Mouse (Mus musculus): ENCODE results near the gene Wap. TPM values are rescaled to one million over a fixed set of nuclear protein-coding genes. Genes with fewer than 3 reads are reported as not detected.
"Not testable (repeated sequence)": the region's sequence is repeated elsewhere in the genome, so short reads cannot be mapped to it uniquely, and the experiment has no call there.

Gene Wap
- polyA plus RNA-seq, 1 experiment from 2014 or later = not detected

- no peaks in the 10 kb centered on the region for H3K36me3 ChIP-seq (ENCODE audit: control insufficient read depth, insufficient read depth, low read length)
- H3K4me3 ChIP-seq (ENCODE audit: low read depth, low read length) = no peak overlapping the region
- WGBS = 54% methylated on average over 2 of the region's 2 CpGs
- no peaks in the 10 kb centered on the region for H3K4me1 ChIP-seq (ENCODE audit: control insufficient read depth, insufficient read depth, low read length)
- ATAC-seq (ENCODE audit: insufficient read depth, low FRiP score, low TSS enrichment) = no peak
- no peak overlapping the region for H3K4me2 ChIP-seq (ENCODE audit: low read depth)
- H3K27me3 ChIP-seq (ENCODE audit: control insufficient read depth, insufficient read depth, low read length) = no peaks in the 10 kb centered on the region
- DNase-seq (ENCODE audit: low spot score) = no peak
- no peak overlapping the region for H3K27ac ChIP-seq (ENCODE audit: low read depth, low read length)
- H3K9ac ChIP-seq (ENCODE audit: low read length) = no peak overlapping the region
- H3K9me3 ChIP-seq (ENCODE audit: control insufficient read depth, low read length) = no peaks in the 10 kb centered on the region
These were observed 31.6 kb upstream of the Wap start for GRCm38 (mm10) chr11:6670044-6670443.

- Histone ChIP-seq H3K27me3 (ENCODE audit: control insufficient read depth, insufficient read depth, low read length) (no peaks in the 10 kb centered on the region), H3K4me3 (ENCODE audit: low read depth, low read length) (no peak overlapping the region), H3K27ac (ENCODE audit: low read depth, low read length) (no peak overlapping the region), H3K36me3 (ENCODE audit: control insufficient read depth, insufficient read depth, low read length) (no peaks in the 10 kb centered on the region), H3K4me1 (ENCODE audit: control insufficient read depth, insufficient read depth, low read length) (no peaks in the 10 kb centered on the region), H3K4me2 (ENCODE audit: low read depth) (no peak overlapping the region), H3K9me3 (ENCODE audit: control insufficient read depth, low read length) (no peaks in the 10 kb centered on the region), H3K9ac (ENCODE audit: low read length) (no peak overlapping the region)
- 36% methylated on average over 9 of the region's 9 CpGs for WGBS
- no peak for DNase-seq (ENCODE audit: low spot score)
- no peak for ATAC-seq (ENCODE audit: insufficient read depth, low FRiP score, low TSS enrichment)
These were observed 30.6 kb upstream of the Wap start for GRCm38 (mm10) chr11:6669041-6669440.

- H3K9me3 ChIP-seq (ENCODE audit: control insufficient read depth, low read length) = no peaks in the 10 kb centered on the region
- no peak overlapping the region for H3K27ac ChIP-seq (ENCODE audit: low read depth, low read length)
- no peaks in the 10 kb centered on the region for H3K36me3 ChIP-seq (ENCODE audit: control insufficient read depth, insufficient read depth, low read length)
- no peak overlapping the region for H3K4me2 ChIP-seq (ENCODE audit: low read depth)
- DNase-seq (ENCODE audit: low spot score) (no peak), ATAC-seq (ENCODE audit: insufficient read depth, low FRiP score, low TSS enrichment) (no peak)
- no peak overlapping the region for H3K4me3 ChIP-seq (ENCODE audit: low read depth, low read length)
- WGBS = 89% methylated on average over 2 of the region's 2 CpGs
- 0 out of 2 replicates have a peak, but pooled peaks cover 1% of the 10 kb centered on the region for H3K4me1 ChIP-seq (ENCODE audit: control insufficient read depth, insufficient read depth, low read length)
- H3K9ac ChIP-seq (ENCODE audit: low read length) = no peak overlapping the region
- H3K27me3 ChIP-seq (ENCODE audit: control insufficient read depth, insufficient read depth, low read length) = no peaks in the 10 kb centered on the region
These were observed 28.2 kb upstream of the Wap start for GRCm38 (mm10) chr11:6666634-6667033.

- H3K36me3 ChIP-seq (ENCODE audit: control insufficient read depth, insufficient read depth, low read length) = no peaks in the 10 kb centered on the region
- no peak for ATAC-seq (ENCODE audit: insufficient read depth, low FRiP score, low TSS enrichment)
- no peak for DNase-seq (ENCODE audit: low spot score)
- no peak overlapping the region for H3K4me3 ChIP-seq (ENCODE audit: low read depth, low read length)
- H3K4me2 ChIP-seq (ENCODE audit: low read depth) = no peak overlapping the region
- 49% methylated on average over 14 of the region's 14 CpGs for WGBS
- H3K27ac ChIP-seq (ENCODE audit: low read depth, low read length) = no peak overlapping the region
- H3K4me1 ChIP-seq (ENCODE audit: control insufficient read depth, insufficient read depth, low read length) = 0 out of 2 replicates have a peak, but pooled peaks cover 10% of the 10 kb centered on the region
- no peaks in the 10 kb centered on the region for H3K9me3 ChIP-seq (ENCODE audit: control insufficient read depth, low read length)
- H3K9ac ChIP-seq (ENCODE audit: low read length) = no peak overlapping the region; the same call in 1 of the 2 replicates
- H3K27me3 ChIP-seq (ENCODE audit: control insufficient read depth, insufficient read depth, low read length) = no peaks in the 10 kb centered on the region
These were observed 22.8 kb upstream of the Wap start for GRCm38 (mm10) chr11:6661206-6661605.

GRCm38 (mm10) chr11:6658271-6658670 is 19.8 kb upstream of the Wap start, which contains the start of gene Ramp3:
Gene Ramp3, plus strand, starts transcription at chr11:6658521.
- no peak within 1 kb of the TSS for H3K27ac ChIP-seq (ENCODE audit: low read depth, low read length)
- peak; percentile 82 for DNase-seq (ENCODE audit: low spot score)
- no peaks in the 10 kb centered on the region for H3K36me3 ChIP-seq (ENCODE audit: control insufficient read depth, insufficient read depth, low read length)
- peak within 1 kb of the TSS; percentile 34 for H3K4me3 ChIP-seq (ENCODE audit: low read depth, low read length)
- H3K27me3 ChIP-seq (ENCODE audit: control insufficient read depth, insufficient read depth, low read length) = no peaks in the 10 kb centered on the region
- H3K9me3 ChIP-seq (ENCODE audit: control insufficient read depth, low read length) = no peaks in the 10 kb centered on the region
- ATAC-seq (ENCODE audit: insufficient read depth, low FRiP score, low TSS enrichment) = peak; percentile 81
- H3K4me1 ChIP-seq (ENCODE audit: control insufficient read depth, insufficient read depth, low read length) = 0 out of 2 replicates have a peak, but pooled peaks cover 10% of the 10 kb centered on the region
- H3K9ac ChIP-seq (ENCODE audit: low read length) = peak within 1 kb of the TSS; percentile 57; the same call in 1 of the 2 replicates
- under 1% methylated on average over 18 of the region's 18 CpGs for WGBS
- H3K4me2 ChIP-seq (ENCODE audit: low read depth) = peak within 1 kb of the TSS; percentile 62

GRCm38 (mm10) chr11:6654903-6655302 is 16.5 kb upstream of the Wap start:
- H3K27ac ChIP-seq (ENCODE audit: low read depth, low read length) = no peak overlapping the region
- H3K4me3 ChIP-seq (ENCODE audit: low read depth, low read length) = no peak overlapping the region
- peak; percentile 24; the same call in 1 of the 2 replicates for ATAC-seq (ENCODE audit: insufficient read depth, low FRiP score, low TSS enrichment)
- no peaks in the 10 kb centered on the region for H3K36me3 ChIP-seq (ENCODE audit: control insufficient read depth, insufficient read depth, low read length)
- no peaks in the 10 kb centered on the region for H3K27me3 ChIP-seq (ENCODE audit: control insufficient read depth, insufficient read depth, low read length)
- H3K4me2 ChIP-seq (ENCODE audit: low read depth) = no peak overlapping the region
- H3K9ac ChIP-seq (ENCODE audit: low read length) = no peak overlapping the region
- peak; percentile 87 for DNase-seq (ENCODE audit: low spot score)
- WGBS = 1% methylated on average over 2 of the region's 2 CpGs
- 0 out of 2 replicates have a peak, but pooled peaks cover 7% of the 10 kb centered on the region for H3K4me1 ChIP-seq (ENCODE audit: control insufficient read depth, insufficient read depth, low read length)
- no peaks in the 10 kb centered on the region for H3K9me3 ChIP-seq (ENCODE audit: control insufficient read depth, low read length)

GRCm38 (mm10) chr11:6652978-6653377 is 14.5 kb upstream of the Wap start:
- H3K9me3 ChIP-seq (ENCODE audit: control insufficient read depth, low read length); H3K27me3 ChIP-seq (ENCODE audit: control insufficient read depth, insufficient read depth, low read length); H3K4me1 ChIP-seq (ENCODE audit: control insufficient read depth, insufficient read depth, low read length); H3K4me3 ChIP-seq (ENCODE audit: low read depth, low read length); H3K9ac ChIP-seq (ENCODE audit: low read length); H3K4me2 ChIP-seq (ENCODE audit: low read depth); DNase-seq (ENCODE audit: low spot score); H3K36me3 ChIP-seq (ENCODE audit: control insufficient read depth, insufficient read depth, low read length); ATAC-seq (ENCODE audit: insufficient read depth, low FRiP score, low TSS enrichment); H3K27ac ChIP-seq (ENCODE audit: low read depth, low read length): not testable (repeated sequence)
- 81% methylated on average over 3 of the region's 3 CpGs for WGBS

GRCm38 (mm10) chr11:6650519-6650918 is 12.1 kb upstream of the Wap start:
- Histone ChIP-seq H3K36me3 (ENCODE audit: control insufficient read depth, insufficient read depth, low read length) (no peaks in the 10 kb centered on the region), H3K9me3 (ENCODE audit: control insufficient read depth, low read length) (no peaks in the 10 kb centered on the region), H3K9ac (ENCODE audit: low read length) (no peak overlapping the region), H3K4me2 (ENCODE audit: low read depth) (no peak overlapping the region), H3K4me1 (ENCODE audit: control insufficient read depth, insufficient read depth, low read length) (no peaks in the 10 kb centered on the region), H3K27me3 (ENCODE audit: control insufficient read depth, insufficient read depth, low read length) (no peaks in the 10 kb centered on the region), H3K27ac (ENCODE audit: low read depth, low read length) (no peak overlapping the region), H3K4me3 (ENCODE audit: low read depth, low read length) (no peak overlapping the region)
- 71% methylated on average over 7 of the region's 7 CpGs for WGBS
- no peak for DNase-seq (ENCODE audit: low spot score)
- ATAC-seq (ENCODE audit: insufficient read depth, low FRiP score, low TSS enrichment) = no peak

GRCm38 (mm10) chr11:6647831-6648724 is 9.6 kb upstream of the Wap start:
- no peak for DNase-seq (ENCODE audit: low spot score)
- Histone ChIP-seq H3K9ac (ENCODE audit: low read length) (no peak overlapping the region), H3K36me3 (ENCODE audit: control insufficient read depth, insufficient read depth, low read length) (no peaks in the 10 kb centered on the region), H3K9me3 (ENCODE audit: control insufficient read depth, low read length) (no peaks in the 10 kb centered on the region), H3K4me1 (ENCODE audit: control insufficient read depth, insufficient read depth, low read length) (no peaks in the 10 kb centered on the region), H3K4me3 (ENCODE audit: low read depth, low read length) (no peak overlapping the region), H3K27me3 (ENCODE audit: control insufficient read depth, insufficient read depth, low read length) (no peaks in the 10 kb centered on the region), H3K4me2 (ENCODE audit: low read depth) (no peak overlapping the region), H3K27ac (ENCODE audit: low read depth, low read length) (no peak overlapping the region)
- WGBS = 56% methylated on average over 9 of the region's 9 CpGs
- ATAC-seq (ENCODE audit: insufficient read depth, low FRiP score, low TSS enrichment) = no peak

Data from neural tube, embryonic 11.5 days (tissue).